Mouse (Mus musculus) lung, postnatal 14 days (tissue): ENCODE measurements around the gene Gm10352.
"Not testable (repeated sequence)": the region's sequence is repeated elsewhere in the genome, so short reads cannot be mapped to it uniquely, and the experiment has no call there.

ENCODE experiments used
- DNase-seq: peaks from one replicate; pipeline ENCODE4 v3.0.0; 2021

The Gm10352 gene

GRCm38 (mm10) chrY:2900689-2901088 lies at the start of gene Gm10352:
Gene Gm10352, plus strand, starts transcription at chrY:2900989.
- DNase-seq = not testable (repeated sequence)

- DNase-seq = not testable (repeated sequence)
Measured at GRCm38 (mm10) chrY:2932282-2932681, 31.5 kb downstream of the Gm10352 start, which contains the start of gene Gm29289. Gene Gm29289, plus strand, starts transcription at chrY:2932582.
